Mouse (Mus musculus) embryo, embryonic 10.5 days (tissue): ENCODE results near the gene Atp6v1g2.

Experiments used
- DNase-seq: peaks from one replicate; pipeline ENCODE4 v3.0.0-alpha.2; 2015; ENCODE audit warnings: low spot score

The Atp6v1g2 gene

DNA sequence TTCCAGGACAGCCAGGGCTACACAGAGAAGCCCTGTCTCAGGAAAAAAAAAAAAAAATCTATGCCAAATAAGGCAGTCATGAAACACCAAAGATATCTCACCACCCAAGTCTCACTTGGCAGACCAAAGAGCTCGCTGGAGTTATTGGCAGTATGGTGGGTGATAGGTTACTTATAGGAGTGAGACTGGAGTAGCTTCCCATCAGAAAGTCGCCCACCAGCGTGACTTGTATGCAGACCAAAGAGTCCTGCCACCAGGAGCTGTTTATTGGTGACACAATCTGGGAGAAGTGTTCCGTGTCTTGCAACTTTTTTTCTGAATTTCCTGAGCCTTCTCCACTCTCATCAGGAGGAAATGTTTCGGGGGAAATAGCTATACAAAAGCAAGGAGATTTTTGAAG, 6.2 kb downstream of the Atp6v1g2 start:
- no peak for DNase-seq

DNA sequence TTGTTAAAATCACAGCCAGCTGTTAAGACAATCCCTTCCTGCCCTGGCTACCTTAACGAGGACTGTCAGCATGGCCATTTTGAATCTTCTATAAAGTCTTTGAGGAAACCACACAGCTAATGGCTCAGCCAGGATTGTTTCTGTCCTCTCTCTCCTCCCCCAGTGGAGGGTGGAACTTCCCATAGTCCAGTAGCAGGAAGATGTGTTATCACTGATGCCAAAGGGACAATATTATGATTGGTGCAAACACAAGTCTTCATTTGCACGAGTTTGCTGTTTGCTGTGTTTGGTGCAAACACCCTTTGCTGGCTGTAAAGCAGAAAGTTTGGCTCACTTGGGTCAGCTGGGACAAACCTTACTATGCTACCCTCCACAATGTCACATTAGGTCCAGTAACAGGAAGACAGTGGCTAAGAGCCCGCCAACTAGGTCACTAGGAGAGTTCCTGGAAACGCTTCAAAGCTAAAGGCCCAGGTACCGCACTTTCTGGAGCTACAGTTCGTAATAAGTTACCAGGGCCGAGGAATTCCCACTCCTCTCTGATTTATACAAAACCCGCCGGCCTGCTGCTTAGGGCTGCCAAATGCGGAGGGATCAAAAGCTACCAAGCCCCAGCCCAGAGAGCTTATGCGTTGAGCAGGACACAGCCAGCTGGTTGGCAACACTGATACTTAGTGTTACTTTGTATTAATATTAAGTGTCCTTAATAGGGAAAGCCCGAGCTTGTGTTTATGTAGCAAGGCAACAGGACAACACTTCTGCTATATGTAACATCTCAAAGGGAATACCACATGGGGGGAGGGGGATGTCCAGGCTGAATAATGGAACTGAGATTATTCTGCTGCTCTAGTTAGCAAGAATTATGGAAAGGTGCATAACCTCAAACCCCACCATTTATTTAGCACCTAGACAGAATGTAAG, 7.2 kb downstream of the Atp6v1g2 start:
- no peak for DNase-seq

DNA sequence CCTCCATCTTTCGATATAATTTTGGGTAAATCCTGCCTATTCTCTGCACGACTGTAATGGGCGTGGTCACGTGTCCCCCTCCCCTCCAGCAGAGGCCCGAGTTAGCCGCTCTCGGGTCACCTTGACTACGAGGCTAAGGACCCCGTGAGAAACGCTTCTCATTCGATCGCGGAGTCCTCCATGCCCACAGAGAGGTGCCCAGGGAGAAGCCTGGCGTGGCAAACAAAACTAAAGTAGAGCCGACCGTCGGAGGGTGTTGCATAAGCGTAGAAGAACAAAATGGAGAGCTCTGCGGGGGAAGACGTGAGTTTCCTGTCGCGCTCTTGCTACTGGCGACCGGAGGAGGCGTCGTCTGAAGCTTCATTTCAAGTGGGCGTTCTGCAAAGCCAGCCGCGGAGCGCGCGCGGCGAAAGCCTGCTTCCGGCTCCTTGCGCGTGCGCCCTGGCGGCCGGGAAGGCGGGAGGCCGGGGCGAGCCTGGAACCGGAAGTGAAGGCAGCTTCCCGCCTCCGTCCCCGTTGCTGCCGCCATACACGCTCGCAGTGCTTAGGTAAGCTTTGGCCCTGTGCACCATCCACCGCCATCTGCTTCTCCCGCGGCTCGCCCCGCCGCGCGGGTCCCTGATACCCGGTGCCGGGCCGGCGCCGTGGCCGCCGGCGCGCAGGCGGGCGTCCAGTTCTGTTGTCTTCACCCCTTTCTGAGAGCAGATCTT, 8.0 kb downstream of the Atp6v1g2 start, which contains the start of gene Ddx39b:
Gene Ddx39b (plus strand): TSS at position 442 of the 710 bp plus-strand sequence.
- peak; percentile 97 for DNase-seq

DNA sequence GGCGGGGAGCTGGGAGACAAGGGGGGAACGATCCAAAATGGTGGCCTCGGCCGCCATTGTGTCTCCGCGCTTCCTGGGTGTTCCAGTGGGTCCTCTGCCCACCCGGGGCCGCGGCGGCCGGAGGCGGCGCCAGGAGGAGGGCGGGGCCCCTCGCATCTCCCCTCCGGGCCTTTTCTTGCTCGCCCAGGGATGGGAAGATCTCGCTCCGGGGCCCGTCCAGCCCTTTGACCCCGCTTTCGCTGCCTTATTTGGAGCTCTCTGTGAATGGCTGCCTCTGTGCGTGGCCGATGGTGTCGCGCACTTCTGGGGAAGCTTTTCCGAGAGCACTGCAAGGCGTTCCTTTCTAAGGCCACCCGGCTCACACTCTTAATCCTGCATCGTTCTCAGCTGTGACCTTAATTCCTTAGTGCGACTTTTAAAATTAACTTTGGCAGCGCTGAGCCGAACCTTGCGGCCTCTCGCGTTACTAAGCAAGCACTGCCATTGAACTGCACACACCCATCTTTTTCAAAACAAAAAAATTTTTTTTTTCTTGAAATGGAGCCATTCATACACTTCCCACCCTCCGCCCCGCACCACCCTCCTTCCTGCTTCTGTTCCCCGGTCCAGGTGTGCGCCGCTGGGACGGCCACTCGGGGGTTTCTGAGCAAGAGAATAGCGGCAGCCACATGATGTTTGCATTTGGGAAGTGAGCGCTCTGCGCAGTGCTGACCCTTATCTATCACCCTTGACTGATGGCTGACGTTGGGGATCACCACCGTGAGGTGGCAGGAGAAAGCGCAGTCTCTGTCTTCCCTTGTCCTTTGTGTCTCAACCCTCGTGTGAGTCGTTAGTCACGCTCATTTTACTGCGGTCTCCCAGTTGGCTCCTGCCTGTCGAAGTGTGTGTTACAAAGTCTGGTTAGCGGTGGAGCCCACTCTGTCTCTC, 8.8 kb downstream of the Atp6v1g2 start:
- DNase-seq = peak; percentile 82

DNA sequence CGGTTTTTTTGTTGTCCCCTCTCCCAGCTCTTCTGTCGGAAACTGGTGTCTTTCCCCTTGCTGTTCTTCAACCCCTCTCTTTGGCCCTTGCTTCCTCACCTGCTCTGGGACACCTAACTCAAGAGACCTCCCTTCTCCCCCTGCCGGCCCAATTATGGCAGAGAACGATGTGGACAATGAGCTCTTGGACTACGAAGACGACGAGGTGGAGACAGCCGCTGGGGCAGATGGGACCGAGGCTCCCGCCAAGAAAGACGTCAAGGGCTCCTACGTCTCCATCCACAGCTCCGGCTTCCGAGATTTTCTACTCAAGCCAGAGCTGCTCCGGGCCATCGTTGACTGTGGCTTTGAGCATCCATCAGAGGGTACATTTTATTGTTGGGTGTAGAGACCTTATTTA, 9.6 kb downstream of the Atp6v1g2 start:
- peak; percentile 59 for DNase-seq

DNA sequence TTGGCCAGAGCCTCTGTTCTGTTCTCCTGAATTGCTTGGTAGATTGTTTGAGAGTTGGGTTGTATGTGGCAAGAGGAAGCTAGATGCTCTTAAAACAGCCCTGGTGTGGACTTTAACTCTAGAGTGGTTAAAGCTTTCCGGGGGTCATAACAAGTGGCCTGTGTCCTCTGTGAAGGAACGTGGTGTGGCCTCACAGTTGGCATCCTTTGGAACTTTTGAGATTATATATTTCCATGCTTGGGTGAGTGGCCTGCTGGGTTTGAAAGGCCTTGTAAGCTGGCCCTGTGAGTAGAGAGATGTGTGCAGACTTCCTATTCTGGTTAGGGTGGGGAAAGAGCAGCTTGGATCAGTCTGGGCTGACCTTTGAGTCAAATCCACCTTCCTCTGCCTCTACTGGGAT, 11.5 kb downstream of the Atp6v1g2 start:
- no peak for DNase-seq

DNA sequence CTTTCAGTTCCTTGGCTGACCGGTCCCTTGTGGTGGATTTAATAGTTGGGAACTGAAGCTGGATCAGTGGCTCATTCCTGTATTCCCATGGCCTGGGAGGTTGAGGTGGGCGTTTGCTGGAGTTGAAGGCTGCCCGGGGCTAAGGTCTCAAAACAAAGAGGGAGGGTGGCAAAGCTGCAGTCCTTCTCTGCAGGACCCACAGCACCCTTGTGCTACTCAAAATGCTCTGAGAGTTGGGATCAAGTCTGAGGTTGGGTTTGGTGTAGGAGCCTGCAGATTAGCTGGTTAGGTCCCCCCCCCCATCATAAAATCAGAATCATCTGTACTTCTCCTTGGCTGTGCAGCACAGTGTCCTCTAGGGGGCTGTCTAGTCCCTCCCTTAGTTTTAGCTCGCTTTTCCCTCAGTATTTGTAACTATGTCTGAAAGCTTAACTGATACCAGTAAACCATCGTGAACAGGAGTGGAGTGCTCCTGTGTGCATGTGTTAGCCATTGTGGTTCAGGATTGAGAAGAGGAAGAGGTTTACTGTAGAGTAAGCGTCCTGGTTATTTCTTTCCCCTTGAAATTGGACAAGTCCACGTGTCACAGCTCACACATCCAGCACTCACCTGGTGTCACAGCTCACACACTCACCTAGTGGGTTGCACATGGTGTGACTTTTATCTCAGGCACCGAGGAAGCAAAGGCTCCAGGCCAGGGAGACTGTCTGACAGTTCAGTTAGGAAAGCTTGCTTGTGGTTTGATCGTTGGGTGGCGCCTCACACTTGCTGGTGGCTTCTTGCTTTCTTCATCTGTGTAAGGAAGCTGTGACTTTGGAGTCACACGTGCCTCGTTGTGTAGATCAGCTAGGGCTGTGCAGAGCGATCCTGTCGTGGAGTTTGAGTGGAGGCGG, 12.5 kb downstream of the Atp6v1g2 start:
- no peak for DNase-seq

DNA sequence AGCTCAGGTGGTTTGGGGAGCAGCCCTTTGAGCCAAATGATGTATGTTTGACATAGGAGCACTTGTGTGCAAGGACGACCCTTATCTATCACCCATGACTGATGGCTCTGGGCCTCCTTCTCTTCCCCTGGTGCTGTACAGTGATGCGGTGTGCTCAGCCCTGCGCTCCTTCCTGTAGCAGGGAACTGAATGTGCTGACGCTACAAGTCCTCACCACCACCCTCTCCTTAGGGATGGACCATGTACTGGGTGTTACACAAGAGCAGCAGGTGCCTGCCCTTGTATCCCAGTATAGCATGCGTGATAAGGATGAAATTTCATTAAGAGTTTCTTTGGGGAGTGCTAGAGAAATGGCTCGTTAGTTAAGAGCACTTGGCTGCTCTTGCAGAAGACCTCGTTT, 13.7 kb downstream of the Atp6v1g2 start:
- DNase-seq = no peak

DNA sequence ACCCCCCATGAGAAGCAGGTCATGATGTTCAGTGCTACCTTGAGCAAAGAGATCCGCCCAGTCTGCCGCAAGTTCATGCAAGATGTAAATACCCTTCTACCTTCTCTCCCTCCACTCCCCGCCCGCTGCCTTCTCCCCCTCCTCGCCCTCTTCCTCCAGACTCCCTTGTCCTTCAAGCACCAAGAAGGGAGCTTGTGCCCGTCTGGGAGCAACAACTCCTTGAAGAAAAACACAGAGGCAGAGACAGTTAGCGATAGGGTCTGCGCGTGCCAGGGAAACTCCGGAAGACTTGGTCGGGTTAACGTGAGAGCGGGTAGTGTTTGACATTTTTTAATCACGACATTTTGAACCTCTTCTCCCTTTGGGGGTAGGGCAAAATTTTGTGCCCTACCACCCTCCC, 15.5 kb downstream of the Atp6v1g2 start:
- DNase-seq = no peak

DNA sequence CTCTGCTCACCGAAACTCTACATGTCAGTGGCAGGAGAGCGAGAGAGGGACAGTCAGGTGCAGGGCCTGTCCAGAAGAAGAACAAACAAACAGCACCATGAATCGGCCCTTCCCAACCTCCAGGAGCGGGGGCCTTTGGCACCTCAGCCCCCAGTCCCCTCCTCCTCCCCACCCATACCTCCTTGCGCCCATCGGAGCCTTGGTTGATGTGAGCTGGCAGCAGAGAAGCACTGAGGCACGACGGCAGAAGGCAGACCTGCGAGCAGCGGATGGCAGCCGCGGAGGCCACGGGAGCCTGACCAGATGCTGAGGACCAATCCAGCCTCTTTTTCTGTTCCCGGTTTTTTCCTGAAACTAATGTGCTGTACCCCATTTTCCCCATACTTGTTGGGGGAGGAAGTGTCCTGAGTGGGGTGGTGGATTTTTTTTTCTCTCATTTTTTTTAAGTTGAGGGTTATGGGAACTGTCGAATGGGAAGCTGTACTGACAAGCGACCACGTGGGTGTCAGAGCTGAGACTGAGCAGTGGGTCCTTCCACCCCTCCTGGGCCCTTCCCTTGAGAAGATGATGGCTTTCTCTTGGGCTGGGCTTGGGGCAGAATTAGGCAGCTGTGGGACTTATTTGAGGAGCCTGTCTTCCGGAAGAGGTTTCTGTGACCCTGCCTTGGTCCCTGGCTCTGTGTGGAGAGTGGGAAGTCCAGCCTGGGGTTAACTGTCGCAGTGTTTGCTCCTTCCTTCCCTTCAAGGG, 16.2 kb downstream of the Atp6v1g2 start:
- no peak for DNase-seq

DNA sequence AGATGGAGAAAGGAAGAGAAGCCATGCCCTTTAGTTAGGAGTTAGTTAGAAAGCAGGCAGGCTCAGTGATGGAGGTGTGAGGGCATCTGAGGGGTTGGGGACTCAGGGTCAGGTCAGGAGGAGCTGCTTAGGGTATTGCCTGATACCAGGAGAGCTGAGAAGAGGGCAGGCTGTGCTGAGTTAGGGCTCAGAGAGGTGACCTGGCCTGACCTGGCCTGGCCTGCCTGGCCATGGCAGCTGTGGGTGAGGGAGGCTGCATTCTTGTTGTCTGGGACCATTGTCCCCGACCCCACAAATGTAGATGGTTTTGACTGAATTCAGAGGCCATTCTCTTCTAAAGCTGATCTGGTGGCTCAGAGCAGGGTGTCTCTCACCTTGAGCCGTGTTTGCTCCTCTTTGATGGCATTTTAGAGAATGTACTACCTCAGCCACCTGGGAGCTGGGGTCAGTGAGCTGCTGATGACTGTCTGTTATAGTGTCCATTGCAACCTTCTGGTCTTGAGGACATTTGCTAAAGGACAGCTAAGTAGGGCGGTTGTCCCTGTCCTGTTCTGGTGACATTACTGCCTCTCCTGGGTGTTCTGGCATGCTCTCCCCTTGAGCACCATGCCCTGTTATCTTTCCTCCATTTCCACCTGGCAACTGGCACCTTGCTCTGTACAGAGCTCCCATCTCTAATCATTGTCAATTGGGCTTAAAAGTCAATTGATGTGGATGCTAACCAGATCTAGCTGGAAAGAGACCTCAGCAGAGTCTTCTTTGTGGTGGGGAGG, 17.1 kb downstream of the Atp6v1g2 start:
- DNase-seq = no peak

DNA sequence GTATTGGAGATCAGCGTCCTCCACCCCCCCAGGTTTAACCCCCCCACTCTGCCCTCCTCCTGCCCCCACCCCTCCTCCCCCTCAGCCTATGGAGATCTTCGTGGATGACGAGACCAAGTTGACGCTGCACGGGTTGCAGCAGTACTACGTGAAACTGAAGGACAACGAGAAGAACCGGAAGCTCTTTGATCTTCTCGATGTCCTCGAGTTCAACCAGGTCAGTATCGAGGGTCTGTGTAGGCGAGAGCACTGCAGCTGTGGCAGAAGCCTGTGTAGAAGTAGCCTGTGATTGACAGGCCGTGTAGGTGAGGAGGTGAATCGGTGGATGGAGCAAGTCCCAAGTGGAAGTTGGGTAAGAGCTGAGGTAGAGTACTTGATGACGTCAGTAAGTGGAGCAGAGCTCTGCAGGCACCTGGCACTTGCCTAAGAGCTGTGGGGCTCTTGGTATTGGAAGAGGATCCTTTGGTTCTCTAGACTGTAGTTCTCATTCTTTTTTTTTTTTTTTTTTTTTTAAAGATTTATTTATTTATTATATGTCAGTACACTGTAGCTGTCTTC, 17.8 kb downstream of the Atp6v1g2 start:
- DNase-seq = no peak

DNA sequence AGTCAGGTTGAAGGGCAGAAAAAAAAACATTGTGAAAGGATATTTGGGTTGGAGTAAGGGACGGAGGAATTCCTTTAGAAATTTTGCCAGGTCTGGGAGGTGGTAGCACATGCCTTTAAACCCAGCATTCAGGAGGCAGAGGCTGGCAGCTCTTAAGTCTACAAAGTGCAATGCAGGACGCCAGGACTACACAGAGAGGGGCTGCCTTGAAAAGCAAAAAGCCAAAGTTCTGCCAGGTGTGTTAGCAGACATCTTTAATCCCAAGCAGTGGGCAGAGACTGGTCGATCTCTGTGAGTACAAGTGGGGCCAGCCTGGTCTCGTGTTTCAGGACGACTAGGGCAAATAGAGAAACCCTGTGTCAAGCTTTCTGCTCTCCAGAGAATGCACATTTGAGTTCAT, 18.5 kb downstream of the Atp6v1g2 start:
- no peak for DNase-seq

DNA sequence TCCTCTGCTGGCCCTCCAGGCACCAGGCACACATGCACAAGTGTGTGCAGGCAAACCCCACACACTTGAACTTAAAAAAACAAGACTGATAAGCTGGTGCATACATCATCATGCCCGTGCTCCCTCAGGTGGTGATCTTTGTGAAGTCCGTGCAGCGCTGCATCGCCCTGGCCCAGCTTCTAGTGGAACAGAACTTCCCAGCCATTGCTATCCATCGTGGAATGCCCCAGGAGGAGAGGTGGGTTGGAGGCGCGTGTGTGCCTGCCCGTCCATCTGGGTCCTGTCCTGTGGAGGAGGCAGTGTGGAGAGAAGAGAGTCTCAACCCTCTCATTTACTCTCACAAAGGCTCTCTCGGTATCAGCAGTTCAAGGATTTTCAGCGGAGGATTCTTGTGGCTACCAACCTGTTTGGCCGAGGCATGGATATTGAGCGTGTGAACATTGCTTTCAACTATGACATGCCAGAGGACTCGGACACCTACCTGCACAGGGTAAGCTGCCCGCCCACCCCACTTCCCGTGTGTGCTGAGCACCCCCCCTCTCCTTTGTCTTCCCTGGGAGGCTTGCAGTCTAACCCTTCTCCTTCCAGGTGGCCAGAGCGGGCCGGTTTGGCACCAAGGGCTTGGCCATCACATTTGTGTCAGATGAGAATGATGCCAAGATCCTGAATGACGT, 19.3 kb downstream of the Atp6v1g2 start:
- no peak for DNase-seq

DNA sequence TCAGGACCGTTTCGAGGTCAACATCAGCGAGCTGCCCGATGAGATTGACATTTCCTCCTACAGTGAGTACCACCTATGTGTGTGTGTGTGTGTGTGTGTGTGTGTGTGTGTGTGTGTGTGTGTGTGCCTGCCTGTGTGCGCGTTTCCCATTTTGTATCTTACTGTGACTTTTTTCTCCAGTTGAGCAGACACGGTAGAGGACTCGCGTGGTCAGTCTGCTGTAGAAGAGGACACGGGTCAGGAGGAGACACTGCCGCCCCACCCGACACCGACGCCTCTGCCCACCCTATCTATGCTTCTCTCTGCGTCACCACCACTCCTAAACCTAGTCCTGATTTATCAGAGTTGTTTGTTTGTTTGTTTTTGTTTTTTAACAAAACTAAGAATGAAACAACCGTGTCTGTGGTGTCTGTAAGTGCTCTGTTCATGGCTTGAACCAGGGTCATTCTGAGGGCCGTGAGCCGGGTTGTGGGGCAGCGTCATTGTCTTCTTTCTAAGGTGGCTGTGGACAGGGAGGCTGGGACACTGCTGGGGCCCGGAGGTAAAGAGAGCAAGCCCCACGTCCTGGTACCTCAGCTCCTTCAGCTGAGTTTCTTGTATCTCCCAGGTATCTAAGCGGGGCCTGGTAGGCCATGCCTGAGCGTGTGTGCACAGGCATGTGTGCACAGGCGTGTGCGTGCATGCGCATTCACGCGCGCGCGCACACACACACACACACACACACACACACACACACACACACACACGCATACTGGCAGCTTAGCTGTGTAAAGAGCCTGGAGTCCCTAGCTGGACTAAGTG, 20.0 kb downstream of the Atp6v1g2 start:
- no peak for DNase-seq

DNA sequence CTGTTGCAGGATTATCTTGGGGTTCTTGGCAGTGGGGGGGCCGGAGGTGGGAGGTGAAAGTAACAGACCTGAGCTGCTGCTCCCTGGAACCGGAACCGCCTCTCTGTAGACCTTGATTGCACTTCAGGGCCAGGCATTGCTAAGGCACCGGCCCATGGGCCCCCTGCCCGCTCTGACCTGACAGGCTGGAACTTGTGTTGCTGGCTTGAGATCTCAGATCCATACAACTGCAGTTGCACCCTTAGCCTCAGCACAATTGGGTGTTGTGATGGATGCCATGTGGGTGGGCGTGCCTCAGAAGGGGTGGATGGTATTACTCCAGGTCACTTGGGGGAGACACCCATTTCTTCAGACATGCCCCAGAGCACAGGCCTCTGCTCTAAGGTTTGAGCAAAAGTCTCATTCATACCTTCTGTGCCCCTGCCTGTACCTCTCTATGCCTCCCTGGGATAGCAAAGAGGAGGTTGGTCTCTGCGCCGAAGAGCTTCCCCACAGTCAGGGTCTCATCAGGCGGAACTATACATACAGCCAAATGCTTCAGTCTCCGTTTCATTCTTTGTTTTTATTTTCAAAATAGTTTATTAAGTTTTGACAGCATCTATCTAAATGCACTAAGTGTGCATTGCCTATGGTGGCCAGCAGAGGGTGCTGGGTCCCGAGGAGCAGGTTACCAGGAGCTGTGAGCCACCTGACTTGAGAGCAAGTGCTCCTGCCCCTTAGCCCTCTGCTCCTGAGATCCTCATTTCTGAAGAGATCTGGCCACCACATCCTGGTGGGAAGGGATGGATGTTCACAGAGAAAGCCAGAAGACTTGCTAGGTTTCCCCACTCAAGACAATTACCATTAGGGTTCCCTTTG, 21.0 kb downstream of the Atp6v1g2 start:
- peak; percentile 68 for DNase-seq

DNA sequence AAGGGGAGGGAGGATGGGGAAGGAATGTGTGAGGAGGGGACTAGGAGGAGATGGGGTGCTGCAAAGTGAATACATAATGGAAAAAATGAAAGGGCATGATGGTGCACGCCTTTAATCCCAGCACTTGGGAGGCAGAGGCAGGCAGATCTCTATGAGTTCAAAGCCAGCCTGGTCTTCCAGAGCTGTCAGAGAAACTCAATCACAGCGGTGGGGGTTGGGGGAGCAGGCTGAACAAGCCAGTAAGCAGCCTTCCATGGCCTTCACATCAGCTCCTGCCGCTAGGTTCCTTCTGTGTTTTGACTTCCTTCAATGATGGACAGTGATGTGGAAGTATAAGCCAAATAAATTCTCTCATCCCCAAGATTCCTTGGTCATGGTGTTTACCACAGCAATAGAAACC, 21.8 kb downstream of the Atp6v1g2 start:
- no peak for DNase-seq
